Mouse (Mus musculus) frontal cortex, adult 2 months (tissue): ENCODE results near the gene Apba2. TPM values are rescaled to one million over a fixed set of nuclear protein-coding genes. Genes with fewer than 3 reads are reported as not detected.

Source experiments
- DNase-seq, 2 experiments: peaks; one replicate each; pipeline ENCODE4 v3.0.0; 2022; ENCODE audit warnings: low spot score in 1 of 2; ENCODE audit errors: extremely low spot score in 1 of 2
- polyA plus RNA-seq: library from polyadenylated mRNA; depleted of rRNA; stranded (reverse); fragments of >200 nt; gene quantifications from 2 replicates; pipeline ENCODE4 v1.2.3, GENCODE M21; 2012; rRNA removed

Apba2 gene
- 143 and 155 TPM in 2 replicates for polyA plus RNA-seq

- DNase-seq: peak in 1 of 2 experiments; percentile 75
Measured at GRCm38 (mm10) chr7:64501536-64502270, at the start of gene Apba2. Gene Apba2 (plus strand): TSS chr7:64501706.

GRCm38 (mm10) chr7:64451861-64452382 is 49.6 kb upstream of the Apba2 start:
- peak in 1 of 2 experiments; percentile 38 for DNase-seq

GRCm38 (mm10) chr7:64452471-64453222 is 48.9 kb upstream of the Apba2 start:
- DNase-seq: no peak

GRCm38 (mm10) chr7:64456176-64456575 is 45.3 kb upstream of the Apba2 start:
- DNase-seq: no peak

GRCm38 (mm10) chr7:64456676-64457075 is 44.8 kb upstream of the Apba2 start:
- DNase-seq: no peak

GRCm38 (mm10) chr7:64457811-64458210 is 43.7 kb upstream of the Apba2 start:
- no peak for DNase-seq

GRCm38 (mm10) chr7:64497438-64497837 is 4.1 kb upstream of the Apba2 start:
- DNase-seq: peak in 1 of 2 experiments; percentile 36

GRCm38 (mm10) chr7:64502271-64503180 is 1.0 kb downstream of the Apba2 start:
- DNase-seq: peak in 1 of 2 experiments; percentile 28

GRCm38 (mm10) chr7:64503641-64504040 is 2.1 kb downstream of the Apba2 start:
- peak in 1 of 2 experiments; percentile 7 for DNase-seq

- DNase-seq: peak; percentile 14 to 68
Measured at GRCm38 (mm10) chr7:64504691-64505231, 3.3 kb downstream of the Apba2 start.

GRCm38 (mm10) chr7:64505571-64505970 is 4.1 kb downstream of the Apba2 start:
- DNase-seq: peak; percentile 4 to 58

GRCm38 (mm10) chr7:64508826-64509225 is 7.3 kb downstream of the Apba2 start:
- DNase-seq: peak in 1 of 2 experiments; percentile 0

GRCm38 (mm10) chr7:64509911-64510310 is 8.4 kb downstream of the Apba2 start:
- peak in 1 of 2 experiments; percentile 0 for DNase-seq

- DNase-seq: peak in 1 of 2 experiments; percentile 0
Measured at GRCm38 (mm10) chr7:64510526-64511210, 9.2 kb downstream of the Apba2 start.

- no peak for DNase-seq
Measured at GRCm38 (mm10) chr7:64513621-64514020, 12.1 kb downstream of the Apba2 start.

- no peak for DNase-seq
Measured at GRCm38 (mm10) chr7:64515280-64515679, 13.8 kb downstream of the Apba2 start.

- DNase-seq: no peak
Measured at GRCm38 (mm10) chr7:64515891-64516290, 14.4 kb downstream of the Apba2 start.

GRCm38 (mm10) chr7:64519091-64519490 is 17.6 kb downstream of the Apba2 start:
- DNase-seq: no peak

- no peak for DNase-seq
Measured at GRCm38 (mm10) chr7:64519521-64519920, 18.0 kb downstream of the Apba2 start.
